Mouse (Mus musculus) ovary, postnatal 14 days (tissue): Measurements from ENCODE around the gene Daglb.
A peak's percentile ranks its signal among the peaks of the same experiment; 100 is the strongest.
"Not testable (repeated sequence)": the region's sequence is repeated elsewhere in the genome, so short reads cannot be mapped to it uniquely, and the experiment has no call there.

Experiments used
- DNase-seq: peaks from one replicate; pipeline ENCODE4 v3.0.0; 2022; ENCODE audit warnings: low spot score

Daglb gene

GRCm38 (mm10) chr5:143520415-143520814 lies 56.0 kb downstream of the Daglb start:
- no peak for DNase-seq

- no peak for DNase-seq
Measured at GRCm38 (mm10) chr5:143522882-143523281, 58.5 kb downstream of the Daglb start.

GRCm38 (mm10) chr5:143525454-143526225 lies 61.3 kb downstream of the Daglb start:
- DNase-seq = no peak

GRCm38 (mm10) chr5:143526698-143527331 lies 62.4 kb downstream of the Daglb start:
- DNase-seq = no peak

GRCm38 (mm10) chr5:143527486-143528307 lies 63.3 kb downstream of the Daglb start, which contains the start of gene Rac1:
Gene Rac1 (minus strand): TSS chr5:143528036.
- peak; percentile 92 for DNase-seq

GRCm38 (mm10) chr5:143528308-143528683 lies 63.9 kb downstream of the Daglb start:
- DNase-seq = no peak

GRCm38 (mm10) chr5:143530715-143531114 lies 66.3 kb downstream of the Daglb start:
- no peak for DNase-seq

GRCm38 (mm10) chr5:143534922-143535321 lies 70.5 kb downstream of the Daglb start:
- DNase-seq = no peak

- DNase-seq = no peak
Measured at GRCm38 (mm10) chr5:143537022-143537421, 72.6 kb downstream of the Daglb start.

- DNase-seq = no peak
Measured at GRCm38 (mm10) chr5:143539111-143539510, 74.7 kb downstream of the Daglb start.

- peak; percentile 72 for DNase-seq
Measured at GRCm38 (mm10) chr5:143547384-143547783, 83.0 kb downstream of the Daglb start.

- no peak for DNase-seq
Measured at GRCm38 (mm10) chr5:143547866-143548265, 83.5 kb downstream of the Daglb start.

- peak; percentile 96 for DNase-seq
Measured at GRCm38 (mm10) chr5:143548401-143548846, 84.0 kb downstream of the Daglb start.

GRCm38 (mm10) chr5:143548922-143549321 lies 84.5 kb downstream of the Daglb start:
- not testable (repeated sequence) for DNase-seq

- no peak for DNase-seq
Measured at GRCm38 (mm10) chr5:143552911-143553310, 88.5 kb downstream of the Daglb start.

- no peak for DNase-seq
Measured at GRCm38 (mm10) chr5:143555233-143555632, 90.8 kb downstream of the Daglb start.
